Mouse (Mus musculus): Measurements from ENCODE around the gene Spdye4c. TPM values are rescaled to one million over a fixed set of nuclear protein-coding genes. Genes with fewer than 3 reads are reported as not detected.

The Spdye4c gene
- polyA plus RNA-seq (2017; shearing (Covaris generic)) = not detected

DNA sequence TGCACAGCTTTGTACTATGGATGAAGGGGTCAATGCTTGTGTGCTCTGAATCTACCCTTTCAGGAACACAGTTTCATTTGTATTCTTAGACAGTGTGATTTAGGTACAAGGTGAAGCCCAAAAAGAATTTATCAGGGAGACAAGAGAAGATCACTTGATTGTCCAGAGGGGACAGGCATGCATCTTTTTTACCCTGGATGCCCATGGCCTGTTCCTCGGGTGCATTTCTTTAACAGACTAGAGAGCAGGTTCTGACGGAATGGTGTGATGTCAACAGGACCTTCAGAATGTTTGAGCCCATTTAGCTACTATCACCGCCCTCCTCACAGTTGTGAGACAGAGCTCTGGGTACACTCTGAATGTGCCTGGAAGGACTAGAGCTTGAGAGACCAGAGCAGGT lies at the start of gene Spdye4c:
Gene Spdye4c (plus strand): TSS at position 301 of the 400 bp plus-strand sequence.

Other genes starting within 250 kb of the Spdye4c start
- 112 TPM for gene Anapc1, start 96.2 kb downstream of the Spdye4c start, polyA plus RNA-seq (2017; shearing (Covaris generic))
- gene Mertk, start 107.7 kb downstream of the Spdye4c start, polyA plus RNA-seq (2017; shearing (Covaris generic)) = 0.56 TPM
- 32.4 TPM for gene Tmem87b, start 226.9 kb downstream of the Spdye4c start, polyA plus RNA-seq (2017; shearing (Covaris generic))